Mouse (Mus musculus) hindbrain, embryonic 16.5 days (tissue): ENCODE measurements at regions not wholly inside any gene's neighbourhood (a gene's known extent, or its start where the extent isn't known, plus 50 kb on each side); places are given as distances from the start of the nearest gene placed in this dataset.
A peak's percentile ranks its signal among the peaks of the same experiment; 100 is the strongest.

Source experiments
- ATAC-seq: fragments of 200-750 bp; cut with Nextera tagmentation; 2 replicates; pipeline ENCODE4 v1.8.0; 2017; ENCODE audit warnings: moderate TSS enrichment, moderate library complexity
- H3K27ac ChIP-seq: fragments of 300-500 bp; sonication (generic); 2 replicates; pipeline ENCODE4 v1.5.1; 2014; ENCODE audit warnings: low read depth, mild to moderate bottlenecking, control low read depth, low read length, moderate library complexity
- H3K27me3 ChIP-seq: fragments of 300-500 bp; sonication (generic); replicated peaks from 2 replicates; pipeline ENCODE4 v1.6.1; 2014; ENCODE audit warnings: low read length; ENCODE audit not compliant: control insufficient read depth, insufficient read depth
- H3K36me3 ChIP-seq: fragments of 300-500 bp; sonication (generic); 2 replicates; pipeline ENCODE4 v1.6.1; 2014; ENCODE audit warnings: mild to moderate bottlenecking, low read length, moderate library complexity, mixed read lengths; ENCODE audit not compliant: control insufficient read depth, insufficient read depth
- H3K4me1 ChIP-seq: fragments of 300-500 bp; sonication (generic); 2 replicates; pipeline ENCODE4 v1.6.1; 2014; ENCODE audit warnings: low read depth, low read length; ENCODE audit not compliant: control insufficient read depth, insufficient read depth
- H3K4me2 ChIP-seq: fragments of 300-500 bp; sonication (generic); 2 replicates; pipeline ENCODE4 v1.6.1; 2014; ENCODE audit warnings: mild to moderate bottlenecking, low read length, control low read depth, moderate library complexity
- H3K4me3 ChIP-seq: fragments of 300-500 bp; sonication (generic); 2 replicates; pipeline ENCODE4 v1.5.1; 2014; ENCODE audit warnings: mild to moderate bottlenecking, low read length, control low read depth, moderate library complexity
- H3K9ac ChIP-seq: fragments of 300-500 bp; sonication (generic); 2 replicates; pipeline ENCODE4 v1.6.1; 2014; ENCODE audit warnings: low read depth, mild to moderate bottlenecking, control low read depth, low read length, moderate library complexity
- H3K9me3 ChIP-seq: fragments of 300-500 bp; sonication (generic); 2 replicates; pipeline ENCODE4 v1.6.1; 2014; ENCODE audit warnings: mild to moderate bottlenecking, low read length, moderate library complexity; ENCODE audit not compliant: control insufficient read depth
- WGBS: fragments of 180-500 bp; shearing (Covaris S2); extraction: QIAGEN DNeasy Blood & Tissue Kit; methylation state at CpG from one replicate; pipeline ENCODE4 v1.1.7; 2014; 5-methylcytosine and 5-hydroxymethylcytosine counted together

DNA sequence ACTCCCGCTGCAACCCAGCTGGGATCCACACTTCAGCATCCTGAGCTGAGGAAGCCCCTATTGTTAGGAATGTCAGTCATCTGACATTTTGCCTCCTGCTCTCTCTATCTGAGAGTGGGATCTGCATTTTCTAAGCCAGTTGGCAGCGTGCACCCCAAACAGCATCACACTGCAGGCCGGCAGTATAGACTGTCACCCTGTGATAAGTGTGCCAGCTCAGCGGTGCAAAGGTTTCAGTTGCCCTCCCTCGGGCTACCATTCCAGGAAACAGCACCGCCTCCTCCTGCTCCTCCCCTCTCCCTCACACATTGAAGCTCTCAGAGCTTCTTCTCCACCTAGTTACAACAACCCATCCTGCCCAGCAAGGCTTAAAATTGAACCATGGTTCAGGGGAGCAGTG lies 194.5 kb downstream of the Lmo4 start:
- ATAC-seq: 0 out of 2 replicates have a peak, but pooled peaks have one; percentile 30
- Histone ChIP-seq H3K27ac (no peak overlapping the region), H3K4me1 (peaks cover 3% of the 10 kb centered on the region; the same call in 1 of the 2 replicates), H3K9ac (no peak overlapping the region; the same call in 1 of the 2 replicates), H3K36me3 (no peaks in the 10 kb centered on the region), H3K27me3 (no peaks in the 10 kb centered on the region), H3K9me3 (no peaks in the 10 kb centered on the region), H3K4me2 (no peak overlapping the region; the same call in 1 of the 2 replicates), H3K4me3 (no peak overlapping the region)
- WGBS: 15% methylated on average over 6 of the region's 6 CpGs

DNA sequence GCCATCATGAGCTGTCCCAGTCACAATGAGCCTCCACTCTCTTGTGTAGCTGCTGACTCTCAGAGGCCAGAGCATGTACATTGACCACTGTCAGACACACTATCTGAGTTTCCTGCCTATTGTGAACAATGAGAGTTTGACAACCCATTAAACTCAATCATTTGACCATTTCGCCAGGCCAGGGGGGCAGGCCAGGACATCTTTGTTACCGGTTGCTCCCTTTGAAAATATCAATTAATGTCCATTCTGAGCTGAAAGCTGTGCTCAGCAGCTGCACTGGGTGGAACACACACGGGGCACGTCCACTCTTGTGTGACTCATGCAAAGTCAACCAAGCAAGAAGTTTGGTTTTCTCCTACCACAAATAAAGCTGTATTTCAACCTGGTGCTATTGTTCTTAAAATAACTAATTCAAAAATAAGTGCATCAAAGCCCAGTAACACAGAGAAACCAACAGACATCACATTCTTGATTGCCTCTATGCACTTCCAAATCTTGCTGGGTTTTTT lies 197.9 kb downstream of the Lmo4 start:
- Histone ChIP-seq H3K4me3 (no peak overlapping the region), H3K4me2 (no peak overlapping the region), H3K36me3 (no peaks in the 10 kb centered on the region), H3K9me3 (no peaks in the 10 kb centered on the region), H3K9ac (no peak overlapping the region), H3K4me1 (peaks cover 3% of the 10 kb centered on the region; the same call in 1 of the 2 replicates), H3K27ac (no peak overlapping the region), H3K27me3 (no peaks in the 10 kb centered on the region)
- WGBS: 29% methylated on average over 4 of the region's 4 CpGs
- ATAC-seq: no peak

DNA sequence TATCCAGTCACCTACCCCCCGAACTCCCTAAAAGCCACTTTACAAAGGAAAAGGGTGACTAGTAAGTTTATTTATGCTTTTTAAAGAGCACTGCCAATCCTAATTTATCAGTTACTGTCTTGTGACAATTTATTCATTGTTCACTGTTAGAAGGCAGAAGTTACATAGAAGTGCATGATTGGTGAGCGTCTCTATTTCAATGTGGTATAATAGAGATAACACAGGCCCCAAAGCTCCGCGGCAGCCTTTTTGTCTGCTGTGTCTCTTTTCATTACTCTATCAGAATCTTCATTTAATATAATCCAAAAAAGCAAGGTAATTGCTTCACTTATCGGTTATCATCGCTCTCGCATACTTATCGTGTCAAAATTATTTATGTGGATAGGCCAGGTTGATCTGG lies 207.1 kb downstream of the Lmo4 start:
- Histone ChIP-seq H3K36me3 (no peaks in the 10 kb centered on the region), H3K4me3 (no peak overlapping the region), H3K27ac (no peak overlapping the region), H3K9me3 (no peaks in the 10 kb centered on the region), H3K4me2 (no peak overlapping the region), H3K4me1 (no peaks in the 10 kb centered on the region), H3K9ac (no peak overlapping the region), H3K27me3 (no peaks in the 10 kb centered on the region)
- ATAC-seq: no peak
- WGBS: 78% methylated on average over 8 of the region's 8 CpGs

DNA sequence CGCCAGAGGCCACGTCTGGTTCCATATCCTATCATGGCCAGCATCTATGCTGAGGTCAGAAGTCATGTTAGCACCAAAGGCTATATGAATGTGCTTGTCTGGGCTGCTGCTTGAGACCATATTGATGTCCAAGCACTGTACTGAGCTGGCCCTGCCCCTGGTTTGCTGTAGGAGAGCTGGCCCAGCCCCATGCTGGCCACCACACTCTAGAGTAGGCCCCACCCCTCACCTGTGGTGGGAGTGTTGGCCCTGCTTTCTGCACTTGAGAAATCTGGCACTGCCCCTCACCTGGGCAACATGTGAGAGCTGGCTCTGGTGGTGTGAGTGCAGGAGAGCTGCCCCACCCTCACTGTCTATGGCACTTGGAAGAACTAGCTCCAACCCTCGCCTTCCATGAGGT lies 210.0 kb downstream of the Lmo4 start:
- H3K9ac ChIP-seq: no peak overlapping the region
- no peak overlapping the region for H3K27ac ChIP-seq
- no peaks in the 10 kb centered on the region for H3K27me3 ChIP-seq
- H3K4me1 ChIP-seq: no peaks in the 10 kb centered on the region
- no peak overlapping the region for H3K4me2 ChIP-seq
- no peak for ATAC-seq
- WGBS: 96% methylated on average over 3 of the region's 3 CpGs
- H3K4me3 ChIP-seq: no peak overlapping the region
- H3K9me3 ChIP-seq: no peaks in the 10 kb centered on the region
- H3K36me3 ChIP-seq: no peaks in the 10 kb centered on the region

DNA sequence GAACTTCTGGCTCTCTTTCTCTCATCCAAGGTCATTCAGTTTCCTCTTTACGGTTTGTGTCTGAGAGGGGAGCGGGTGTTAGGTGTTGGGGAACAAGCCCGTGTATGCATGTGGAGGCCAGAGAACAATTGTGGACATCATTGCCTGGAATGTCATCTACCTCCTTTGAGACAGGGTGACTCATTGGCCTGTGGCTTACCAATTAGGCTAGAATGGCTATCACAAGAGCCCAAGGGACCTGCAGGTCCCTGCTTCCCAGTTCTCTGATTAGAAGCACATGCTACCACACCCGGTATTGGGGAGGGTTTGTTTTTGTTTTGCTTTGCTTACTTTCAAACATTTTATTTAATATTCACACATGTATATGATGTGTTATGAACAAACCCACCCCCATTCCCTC lies 216.0 kb downstream of the Lmo4 start:
- no peak for ATAC-seq
- Histone ChIP-seq H3K4me2 (no peak overlapping the region), H3K4me1 (no peaks in the 10 kb centered on the region), H3K27ac (no peak overlapping the region), H3K27me3 (no peaks in the 10 kb centered on the region), H3K36me3 (no peaks in the 10 kb centered on the region), H3K9me3 (no peaks in the 10 kb centered on the region), H3K4me3 (no peak overlapping the region), H3K9ac (no peak overlapping the region)
- WGBS: 90% methylated on average over 4 of the region's 4 CpGs

DNA sequence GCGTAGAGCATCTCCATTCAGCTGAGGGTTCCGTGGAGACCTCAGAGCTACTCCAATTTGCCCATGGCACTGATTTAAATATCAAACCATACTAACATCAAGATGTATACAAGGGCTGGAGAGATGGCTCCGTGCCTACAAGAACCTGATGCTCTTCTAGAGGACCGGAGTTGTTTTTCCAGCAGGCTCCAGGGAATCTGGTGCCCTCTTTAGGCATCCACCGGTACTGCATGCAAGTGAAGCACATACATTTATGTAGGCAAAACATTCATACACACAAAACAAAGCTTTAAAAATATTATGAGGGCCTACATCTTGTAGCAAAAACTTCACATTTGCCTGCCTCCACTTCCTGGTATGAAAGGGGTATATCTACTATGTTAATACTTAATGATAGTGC lies 217.0 kb downstream of the Lmo4 start:
- no peak for ATAC-seq
- no peaks in the 10 kb centered on the region for H3K36me3 ChIP-seq
- no peak overlapping the region for H3K27ac ChIP-seq
- no peak overlapping the region for H3K9ac ChIP-seq
- 92% methylated on average over 5 of the region's 5 CpGs for WGBS
- no peak overlapping the region for H3K4me2 ChIP-seq
- H3K4me3 ChIP-seq: no peak overlapping the region
- H3K9me3 ChIP-seq: no peaks in the 10 kb centered on the region
- H3K4me1 ChIP-seq: no peaks in the 10 kb centered on the region
- H3K27me3 ChIP-seq: no peaks in the 10 kb centered on the region

DNA sequence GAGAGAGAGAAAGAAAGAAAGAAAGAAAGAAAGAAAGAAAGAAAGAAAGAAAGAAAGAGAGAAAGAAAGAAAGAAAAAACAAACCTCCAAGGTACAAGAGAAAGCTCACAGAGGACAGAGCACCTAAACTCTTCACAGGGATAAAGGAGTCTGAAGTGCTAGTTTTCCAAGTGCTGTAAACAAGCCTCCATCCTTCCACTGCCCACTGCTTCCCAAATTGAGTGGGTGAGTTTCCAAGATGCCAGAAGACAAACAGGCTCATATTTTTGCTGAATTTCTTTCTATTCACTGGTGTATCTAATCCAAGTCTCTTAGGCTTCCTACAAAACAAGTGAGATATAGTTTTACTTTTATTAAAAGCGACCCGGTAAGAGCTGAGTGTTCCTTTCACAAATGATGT lies 218.2 kb downstream of the Lmo4 start:
- Histone ChIP-seq H3K36me3 (no peaks in the 10 kb centered on the region), H3K4me1 (no peaks in the 10 kb centered on the region), H3K9ac (no peak overlapping the region), H3K4me3 (no peak overlapping the region), H3K9me3 (no peaks in the 10 kb centered on the region), H3K27ac (no peak overlapping the region), H3K4me2 (no peak overlapping the region), H3K27me3 (no peaks in the 10 kb centered on the region)
- WGBS: 100% methylated on average over 2 of the region's 2 CpGs
- no peak for ATAC-seq

DNA sequence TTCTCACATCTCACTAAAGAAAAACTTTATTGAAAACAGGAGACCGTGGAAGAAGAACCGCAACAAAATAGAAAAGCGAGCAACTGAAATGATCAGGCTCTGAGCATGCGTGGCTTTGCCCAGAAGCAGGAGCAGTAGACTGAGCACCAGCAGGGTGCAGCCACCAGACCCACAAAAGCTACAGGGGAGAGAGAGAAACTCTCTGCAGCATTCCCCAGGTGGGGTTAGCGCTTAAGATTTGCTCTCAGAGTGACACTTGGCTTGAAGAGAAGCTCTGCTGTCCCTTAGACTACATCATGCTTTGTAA lies 218.9 kb downstream of the Lmo4 start:
- 65% methylated on average over 5 of the region's 5 CpGs for WGBS
- H3K27me3 ChIP-seq: no peaks in the 10 kb centered on the region

DNA sequence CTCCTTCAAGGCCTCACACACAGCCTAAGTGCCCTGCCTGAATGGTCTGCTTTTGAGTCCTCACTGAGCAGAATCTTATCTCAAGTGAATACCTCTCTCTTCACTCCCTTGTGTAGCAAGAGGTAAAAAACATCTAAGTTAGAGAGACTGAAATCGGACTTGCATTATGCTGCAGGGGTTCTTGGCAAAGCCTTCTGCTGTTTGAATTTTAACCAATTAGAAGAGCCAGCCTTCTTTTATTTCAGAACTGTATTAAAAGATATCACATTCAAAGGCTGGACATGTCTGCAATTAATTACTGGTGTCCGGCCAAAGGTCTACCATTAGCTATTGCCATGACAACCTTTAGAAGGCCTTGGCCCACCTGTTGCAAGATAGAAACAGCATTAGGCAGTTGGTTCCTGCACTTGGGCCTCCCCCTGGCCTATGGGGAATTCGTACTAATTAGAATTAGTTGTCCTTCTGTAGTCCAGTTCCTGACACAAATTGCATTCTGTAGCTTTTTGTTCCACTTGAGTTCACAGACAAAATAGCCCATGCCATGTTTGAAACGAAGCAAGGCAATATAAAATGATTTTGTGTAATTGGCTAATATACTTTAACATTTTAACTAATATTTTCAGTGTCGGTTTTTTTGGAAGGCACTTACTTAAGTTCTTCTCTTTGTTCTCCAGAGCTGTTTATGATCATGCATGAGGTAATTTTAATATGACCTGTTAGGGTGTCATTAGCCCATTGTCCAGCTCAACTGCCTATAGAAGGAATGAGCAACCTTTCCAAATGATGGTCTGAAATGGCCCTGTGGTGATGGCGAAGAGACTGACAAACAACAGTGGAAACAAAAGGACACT lies 219.4 kb downstream of the Lmo4 start:
- no peak overlapping the region for H3K4me3 ChIP-seq
- H3K4me1 ChIP-seq: no peaks in the 10 kb centered on the region
- ATAC-seq: no peak
- H3K9me3 ChIP-seq: no peaks in the 10 kb centered on the region
- 59% methylated on average over 6 of the region's 6 CpGs for WGBS
- no peak overlapping the region for H3K9ac ChIP-seq
- H3K27ac ChIP-seq: no peak overlapping the region
- no peaks in the 10 kb centered on the region for H3K27me3 ChIP-seq
- H3K36me3 ChIP-seq: no peaks in the 10 kb centered on the region
- no peak overlapping the region for H3K4me2 ChIP-seq

More for the DNA sequence above, 218.9 kb downstream of the Lmo4 start:
- ATAC-seq: no peak
- no peak overlapping the region for H3K4me2 ChIP-seq
- no peaks in the 10 kb centered on the region for H3K36me3 ChIP-seq
- no peaks in the 10 kb centered on the region for H3K9me3 ChIP-seq
- no peak overlapping the region for H3K4me3 ChIP-seq
- no peaks in the 10 kb centered on the region for H3K4me1 ChIP-seq
- no peak overlapping the region for H3K9ac ChIP-seq
- H3K27ac ChIP-seq: no peak overlapping the region
